Mouse (Mus musculus): Measurements from ENCODE around the gene Scn1b.

GRCm38 (mm10) chr7:31085171-31085570 lies 41.6 kb downstream of the Scn1b start:
- TF ChIP-seq CTCF (IDR thresholded peaks at IDR 0.05) (no peak), POLR2A (IDR thresholded peaks at IDR 0.05; ENCODE audit: insufficient read depth, low read depth, low read length) (peak; percentile 34; the same call in 1 of the 2 replicates), EP300 (IDR thresholded peaks at IDR 0.05; ENCODE audit: insufficient read depth, low read depth, low read length) (peak; percentile 34; the same call in 1 of the 2 replicates)
